Mouse (Mus musculus) limb, embryonic 15.5 days (tissue): ENCODE measurements around the gene Ccdc34. TPM values are rescaled to one million over a fixed set of nuclear protein-coding genes. Genes with fewer than 3 reads are reported as not detected.

ENCODE experiments used
- ATAC-seq: fragments of 200-750 bp; cut with Nextera tagmentation; 2 replicates; pipeline ENCODE4 v1.8.0; 2017; ENCODE audit warnings: low read depth, moderate TSS enrichment; ENCODE audit not compliant: insufficient number of reproducible peaks, low FRiP score, low TSS enrichment
- H3K27ac ChIP-seq: fragments of 300-500 bp; sonication (generic); 2 replicates; pipeline ENCODE4 v1.5.1; 2015; ENCODE audit warnings: moderate library complexity, mild to moderate bottlenecking, inconsistent platforms
- H3K27me3 ChIP-seq: fragments of 300-500 bp; sonication (generic); 2 replicates; pipeline ENCODE4 v1.6.1; 2015; ENCODE audit warnings: inconsistent platforms
- H3K36me3 ChIP-seq: fragments of 300-500 bp; sonication (generic); 2 replicates; pipeline ENCODE4 v1.6.1; 2015; ENCODE audit warnings: inconsistent platforms
- H3K4me1 ChIP-seq: fragments of 300-500 bp; sonication (generic); 2 replicates; pipeline ENCODE4 v1.6.1; 2015; ENCODE audit warnings: inconsistent platforms
- H3K4me2 ChIP-seq: fragments of 300-500 bp; sonication (generic); 2 replicates; pipeline ENCODE4 v1.6.1; 2015; ENCODE audit warnings: mild to moderate bottlenecking, inconsistent platforms
- H3K4me3 ChIP-seq: fragments of 300-500 bp; sonication (generic); 2 replicates; pipeline ENCODE4 v1.5.1; 2015; ENCODE audit warnings: mild to moderate bottlenecking, inconsistent platforms
- H3K9ac ChIP-seq: fragments of 300-500 bp; sonication (generic); 2 replicates; pipeline ENCODE4 v1.6.1; 2015; ENCODE audit warnings: inconsistent platforms
- H3K9me3 ChIP-seq: fragments of 300-500 bp; sonication (generic); 2 replicates; pipeline ENCODE4 v1.6.1; 2016; ENCODE audit warnings: inconsistent platforms
- WGBS: fragments of 180-500 bp; shearing (Covaris S2); methylation state at CpG from one replicate; pipeline ENCODE4 v1.1.7; 2015; 5-methylcytosine and 5-hydroxymethylcytosine counted together
- polyA plus RNA-seq: library from polyadenylated mRNA; unstranded; fragments of >200 nt; fragmentation: Nextera tagmentation; extraction: Ambion mirVana; gene quantifications from 2 replicates; pipeline ENCODE4 v1.2.1, GENCODE M21; 2015

Gene Ccdc34
- polyA plus RNA-seq, 1 experiment from 2014 or later = 38.5 TPM

GRCm38 (mm10) chr2:110186427-110186980, 168.9 kb downstream of the Ccdc34 start:
- no peaks in the 10 kb centered on the region for H3K36me3 ChIP-seq
- no peak for ATAC-seq
- H3K9ac ChIP-seq = no peak overlapping the region
- H3K27ac ChIP-seq = no peak overlapping the region
- H3K4me3 ChIP-seq = no peak overlapping the region
- 43% methylated on average over 6 of the region's 6 CpGs for WGBS
- H3K27me3 ChIP-seq = no peaks in the 10 kb centered on the region
- H3K4me1 ChIP-seq = peaks cover 28% of the 10 kb centered on the region
- no peaks in the 10 kb centered on the region for H3K9me3 ChIP-seq
- no peak overlapping the region for H3K4me2 ChIP-seq

GRCm38 (mm10) chr2:110188696-110189397, 171.2 kb downstream of the Ccdc34 start:
- H3K4me1 ChIP-seq = peaks cover 29% of the 10 kb centered on the region
- no peak overlapping the region for H3K4me2 ChIP-seq
- H3K27ac ChIP-seq = no peak overlapping the region
- WGBS = 67% methylated on average over 4 of the region's 4 CpGs
- no peak overlapping the region for H3K4me3 ChIP-seq
- H3K9ac ChIP-seq = no peak overlapping the region
- H3K27me3 ChIP-seq = no peaks in the 10 kb centered on the region
- H3K9me3 ChIP-seq = no peaks in the 10 kb centered on the region
- no peaks in the 10 kb centered on the region for H3K36me3 ChIP-seq
- no peak for ATAC-seq

DNA sequence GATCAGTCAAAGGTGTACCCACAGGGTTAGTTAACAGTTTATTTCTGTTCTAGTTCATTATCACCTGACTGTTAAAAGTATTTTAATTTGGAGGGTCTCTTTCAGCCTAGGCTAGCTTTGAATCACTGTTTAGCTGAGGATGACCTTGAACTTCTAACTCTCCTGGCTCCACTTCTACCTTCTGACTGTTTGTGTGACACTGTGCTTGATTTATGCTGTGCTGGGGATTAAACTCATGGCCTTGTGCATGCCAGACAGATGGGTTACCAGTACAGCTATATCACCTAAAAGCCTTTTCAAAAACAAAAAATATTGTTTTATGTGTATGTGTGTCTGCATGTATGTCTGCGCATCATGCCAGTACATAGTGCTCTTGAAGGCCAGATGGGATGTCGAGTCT, 172.8 kb downstream of the Ccdc34 start:
- H3K4me1 ChIP-seq = peaks cover 29% of the 10 kb centered on the region
- H3K27me3 ChIP-seq = no peaks in the 10 kb centered on the region
- no peak for ATAC-seq

DNA sequence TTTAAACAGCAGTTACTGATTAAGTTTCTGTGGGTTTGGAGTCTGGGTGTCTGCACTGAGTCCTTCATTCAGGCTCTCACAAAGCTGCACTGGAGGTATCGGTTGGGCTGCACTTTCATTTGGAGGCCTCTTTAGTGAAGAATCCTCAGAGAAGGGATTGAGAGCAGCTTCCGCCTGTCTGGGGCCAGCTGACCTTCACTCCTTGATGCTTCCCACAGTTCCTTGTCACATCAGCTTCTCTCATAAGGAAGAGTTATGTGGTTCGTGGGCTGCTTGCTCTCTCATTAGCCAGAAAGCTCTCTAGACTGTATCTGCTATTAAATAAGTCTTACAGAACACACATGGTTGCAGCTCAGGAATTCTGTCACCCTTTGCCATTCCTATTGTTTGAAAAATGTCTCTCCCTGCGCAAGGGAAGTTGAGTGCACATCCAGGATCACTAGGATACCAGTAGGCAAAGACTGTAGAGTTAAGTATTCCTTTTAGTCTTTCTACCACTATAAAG, 173.6 kb downstream of the Ccdc34 start:
- Histone ChIP-seq H3K36me3 (no peaks in the 10 kb centered on the region), H3K27me3 (no peaks in the 10 kb centered on the region), H3K9ac (no peak overlapping the region), H3K27ac (peak overlapping the region; percentile 54), H3K9me3 (no peaks in the 10 kb centered on the region), H3K4me2 (no peak overlapping the region), H3K4me1 (peaks cover 29% of the 10 kb centered on the region), H3K4me3 (no peak overlapping the region)
- 57% methylated on average over 4 of the region's 4 CpGs for WGBS
- ATAC-seq = no peak

More for the DNA sequence above, 172.8 kb downstream of the Ccdc34 start:
- no peaks in the 10 kb centered on the region for H3K9me3 ChIP-seq
- no peaks in the 10 kb centered on the region for H3K36me3 ChIP-seq
- no peak overlapping the region for H3K4me3 ChIP-seq
- 89% methylated on average over 2 of the region's 2 CpGs for WGBS
- H3K4me2 ChIP-seq = no peak overlapping the region
- no peak overlapping the region for H3K9ac ChIP-seq
- H3K27ac ChIP-seq = 0 out of 2 replicates have a peak overlapping the region, but pooled peaks have one; percentile 47

GRCm38 (mm10) chr2:110191965-110192701, 174.5 kb downstream of the Ccdc34 start:
- 15% methylated on average over 15 of the region's 15 CpGs for WGBS
- Histone ChIP-seq H3K9me3 (no peaks in the 10 kb centered on the region), H3K4me3 (no peak overlapping the region; the same call in 1 of the 2 replicates), H3K9ac (no peak overlapping the region), H3K27me3 (no peaks in the 10 kb centered on the region), H3K4me1 (peaks cover 29% of the 10 kb centered on the region), H3K4me2 (peak overlapping the region; percentile 40), H3K27ac (peak overlapping the region; percentile 82), H3K36me3 (no peaks in the 10 kb centered on the region)
- peak; percentile 82 for ATAC-seq

- Histone ChIP-seq H3K36me3 (no peaks in the 10 kb centered on the region), H3K4me2 (peak overlapping the region; percentile 40), H3K9me3 (no peaks in the 10 kb centered on the region), H3K4me3 (no peak overlapping the region), H3K27me3 (no peaks in the 10 kb centered on the region), H3K4me1 (peaks cover 27% of the 10 kb centered on the region), H3K27ac (peak overlapping the region; percentile 82), H3K9ac (no peak overlapping the region)
- WGBS = 11% methylated on average over 3 of the region's 3 CpGs
- peak; percentile 71 for ATAC-seq
These were observed 175.2 kb downstream of the Ccdc34 start for GRCm38 (mm10) chr2:110192702-110193312.

- Histone ChIP-seq H3K27me3 (no peaks in the 10 kb centered on the region), H3K4me1 (peaks cover 16% of the 10 kb centered on the region), H3K4me2 (no peak overlapping the region), H3K36me3 (no peaks in the 10 kb centered on the region), H3K9ac (no peak overlapping the region), H3K27ac (no peak overlapping the region), H3K9me3 (no peaks in the 10 kb centered on the region), H3K4me3 (no peak overlapping the region)
- WGBS = 83% methylated on average over 2 of the region's 2 CpGs
- ATAC-seq = no peak
These were observed 178.9 kb downstream of the Ccdc34 start for GRCm38 (mm10) chr2:110196551-110196950.

- ATAC-seq = no peak
- no peak overlapping the region for H3K27ac ChIP-seq
- H3K4me3 ChIP-seq = no peak overlapping the region
- H3K4me2 ChIP-seq = no peak overlapping the region
- H3K4me1 ChIP-seq = peaks cover 1% of the 10 kb centered on the region
- 26% methylated on average over 1 of the region's 1 CpGs for WGBS
- H3K27me3 ChIP-seq = no peaks in the 10 kb centered on the region
- no peaks in the 10 kb centered on the region for H3K36me3 ChIP-seq
- H3K9ac ChIP-seq = no peak overlapping the region
- H3K9me3 ChIP-seq = no peaks in the 10 kb centered on the region
These were observed 182.0 kb downstream of the Ccdc34 start for GRCm38 (mm10) chr2:110199648-110200047.

GRCm38 (mm10) chr2:110201770-110202169, 184.2 kb downstream of the Ccdc34 start:
- Histone ChIP-seq H3K36me3 (no peaks in the 10 kb centered on the region), H3K9me3 (no peaks in the 10 kb centered on the region), H3K4me3 (no peak overlapping the region), H3K9ac (no peak overlapping the region), H3K4me1 (peaks cover 4% of the 10 kb centered on the region), H3K27me3 (no peaks in the 10 kb centered on the region), H3K4me2 (no peak overlapping the region), H3K27ac (no peak overlapping the region)
- no peak for ATAC-seq
- WGBS = 46% methylated on average over 4 of the region's 4 CpGs

- Histone ChIP-seq H3K27me3 (no peaks in the 10 kb centered on the region), H3K4me3 (no peak overlapping the region), H3K27ac (no peak overlapping the region), H3K9me3 (no peaks in the 10 kb centered on the region), H3K9ac (no peak overlapping the region), H3K36me3 (no peaks in the 10 kb centered on the region), H3K4me2 (no peak overlapping the region), H3K4me1 (peaks cover 4% of the 10 kb centered on the region)
- no peak for ATAC-seq
- WGBS = 66% methylated on average over 13 of the region's 13 CpGs
These were observed 185.3 kb downstream of the Ccdc34 start for GRCm38 (mm10) chr2:110202716-110203497.

- Histone ChIP-seq H3K4me3 (no peak overlapping the region), H3K9ac (no peak overlapping the region), H3K27me3 (no peaks in the 10 kb centered on the region), H3K4me2 (no peak overlapping the region), H3K9me3 (no peaks in the 10 kb centered on the region), H3K27ac (no peak overlapping the region), H3K4me1 (peaks cover 4% of the 10 kb centered on the region), H3K36me3 (no peaks in the 10 kb centered on the region)
- WGBS = 58% methylated on average over 4 of the region's 4 CpGs
- no peak for ATAC-seq
These were observed 186.6 kb downstream of the Ccdc34 start for GRCm38 (mm10) chr2:110204169-110204568.
